Mouse (Mus musculus): Measurements from ENCODE around the gene Asf1b. TPM values are rescaled to one million over a fixed set of nuclear protein-coding genes. Genes with fewer than 3 reads are reported as not detected.

Asf1b gene
- polyA plus RNA-seq, 1 experiment from 2014 or later, result 8.0 TPM

GRCm38 (mm10) chr8:83934222-83934621, 21.1 kb upstream of the Asf1b start:
- WGBS, result 88% methylated on average over 5 of the region's 5 CpGs
- Histone ChIP-seq H3K36me3 (replicated peaks) (peaks cover 89% of the 10 kb centered on the region), H3K27ac (no peak overlapping the region), H3K4me3 (no peak overlapping the region), H3K9ac (no peak overlapping the region), H3K4me1 (no peaks in the 10 kb centered on the region), H3K27me3 (replicated peaks) (no peaks in the 10 kb centered on the region), H3K4me2 (no peak overlapping the region), H3K9me3 (no peaks in the 10 kb centered on the region)
- ATAC-seq (replicated peaks), result no peak

GRCm38 (mm10) chr8:83934994-83935393, 20.3 kb upstream of the Asf1b start:
- Histone ChIP-seq H3K4me3 (no peak overlapping the region), H3K4me2 (no peak overlapping the region), H3K4me1 (no peaks in the 10 kb centered on the region), H3K27ac (no peak overlapping the region), H3K9me3 (no peaks in the 10 kb centered on the region), H3K36me3 (replicated peaks) (peaks cover 83% of the 10 kb centered on the region), H3K9ac (no peak overlapping the region), H3K27me3 (replicated peaks) (no peaks in the 10 kb centered on the region)
- WGBS, result 82% methylated on average over 2 of the region's 2 CpGs
- ATAC-seq (replicated peaks), result no peak

GRCm38 (mm10) chr8:83935435-83935834, 19.9 kb upstream of the Asf1b start:
- Histone ChIP-seq H3K27ac (no peak overlapping the region), H3K36me3 (replicated peaks) (peaks cover 82% of the 10 kb centered on the region), H3K4me2 (no peak overlapping the region), H3K27me3 (replicated peaks) (no peaks in the 10 kb centered on the region), H3K4me1 (no peaks in the 10 kb centered on the region), H3K9me3 (no peaks in the 10 kb centered on the region), H3K9ac (no peak overlapping the region), H3K4me3 (no peak overlapping the region)
- no peak for ATAC-seq (replicated peaks)
- WGBS, result 93% methylated on average over 8 of the region's 8 CpGs

DNA sequence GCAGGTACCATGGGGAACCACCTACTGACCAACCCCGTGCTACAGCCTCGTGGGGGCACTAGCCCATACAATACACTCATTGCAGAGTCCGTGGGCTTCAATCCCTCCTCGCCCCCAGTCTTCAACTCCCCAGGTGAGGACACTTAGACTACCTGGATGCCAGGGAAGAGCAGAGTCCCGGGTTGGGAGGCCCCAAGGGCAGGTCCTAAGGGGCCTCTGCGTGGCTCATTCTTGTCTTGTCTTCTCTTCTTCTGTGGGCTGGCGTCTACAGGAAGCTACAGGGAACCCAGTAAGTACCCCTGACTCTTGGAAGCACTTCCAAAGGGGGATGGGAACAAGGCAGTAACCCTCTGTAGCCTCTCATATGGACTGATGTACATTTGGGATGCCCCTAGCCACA, 17.7 kb upstream of the Asf1b start:
- Histone ChIP-seq H3K27me3 (replicated peaks) (no peaks in the 10 kb centered on the region), H3K4me2 (no peak overlapping the region)

GRCm38 (mm10) chr8:83938330-83938729, 17.0 kb upstream of the Asf1b start:
- no peak overlapping the region for H3K27ac ChIP-seq
- no peak for ATAC-seq (replicated peaks)
- H3K36me3 ChIP-seq (replicated peaks), result peaks cover 54% of the 10 kb centered on the region
- no peaks in the 10 kb centered on the region for H3K9me3 ChIP-seq
- WGBS, result 94% methylated on average over 15 of the region's 15 CpGs
- H3K4me2 ChIP-seq, result no peak overlapping the region
- no peak overlapping the region for H3K9ac ChIP-seq
- no peak overlapping the region for H3K4me3 ChIP-seq
- no peaks in the 10 kb centered on the region for H3K4me1 ChIP-seq
- no peaks in the 10 kb centered on the region for H3K27me3 ChIP-seq (replicated peaks)

More for the DNA sequence above, 17.7 kb upstream of the Asf1b start:
- Histone ChIP-seq H3K27ac (no peak overlapping the region), H3K9ac (no peak overlapping the region), H3K36me3 (replicated peaks) (peaks cover 61% of the 10 kb centered on the region), H3K9me3 (no peaks in the 10 kb centered on the region), H3K4me3 (no peak overlapping the region), H3K4me1 (no peaks in the 10 kb centered on the region)
- no peak for ATAC-seq (replicated peaks)
- 90% methylated on average over 7 of the region's 7 CpGs for WGBS

DNA sequence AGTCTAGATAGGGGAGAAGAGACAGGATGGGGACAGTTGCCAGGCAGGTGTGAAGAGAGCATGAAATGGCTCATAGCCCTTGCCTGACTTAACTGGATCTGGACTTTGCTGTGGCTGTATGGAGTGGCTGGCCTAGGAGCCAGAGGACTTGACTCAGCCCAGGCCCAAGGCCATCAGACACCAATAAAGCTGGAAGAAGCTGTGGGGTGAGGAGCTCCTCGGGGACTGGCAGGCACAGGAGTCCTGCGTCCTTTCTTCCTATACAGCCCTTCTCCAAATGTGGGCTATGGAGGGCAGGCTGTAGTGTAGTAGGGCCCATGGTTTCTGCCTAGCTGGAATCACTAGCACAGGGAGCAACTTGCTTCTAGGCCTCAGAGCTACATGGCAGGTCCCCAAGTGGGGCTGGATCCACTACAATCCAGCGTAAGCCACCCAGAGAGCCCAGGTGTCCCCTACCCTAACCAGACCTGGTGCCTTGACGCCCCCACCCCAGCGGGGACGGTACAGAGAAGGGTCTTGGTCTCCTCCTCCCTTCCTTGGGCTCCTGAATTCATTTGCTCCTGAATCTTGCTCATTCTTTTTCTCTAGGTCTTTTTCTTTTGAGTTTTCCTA, 14.1 kb upstream of the Asf1b start:
- Histone ChIP-seq H3K9me3 (no peaks in the 10 kb centered on the region), H3K9ac (no peak overlapping the region), H3K4me2 (no peak overlapping the region), H3K36me3 (replicated peaks) (peaks cover 32% of the 10 kb centered on the region), H3K27me3 (replicated peaks) (no peaks in the 10 kb centered on the region), H3K27ac (no peak overlapping the region), H3K4me3 (no peak overlapping the region), H3K4me1 (no peaks in the 10 kb centered on the region)
- WGBS, result 81% methylated on average over 6 of the region's 6 CpGs
- no peak for ATAC-seq (replicated peaks)

- Histone ChIP-seq H3K4me3 (no peak overlapping the region), H3K36me3 (replicated peaks) (peaks cover 19% of the 10 kb centered on the region; the same call in 1 of the 2 replicates), H3K9ac (no peak overlapping the region), H3K27me3 (replicated peaks) (no peaks in the 10 kb centered on the region), H3K9me3 (no peaks in the 10 kb centered on the region), H3K4me1 (no peaks in the 10 kb centered on the region), H3K4me2 (no peak overlapping the region), H3K27ac (no peak overlapping the region)
- no peak for ATAC-seq (replicated peaks)
- WGBS, result 83% methylated on average over 1 of the region's 1 CpGs
Observed at GRCm38 (mm10) chr8:83942446-83942845, 12.9 kb upstream of the Asf1b start.

DNA sequence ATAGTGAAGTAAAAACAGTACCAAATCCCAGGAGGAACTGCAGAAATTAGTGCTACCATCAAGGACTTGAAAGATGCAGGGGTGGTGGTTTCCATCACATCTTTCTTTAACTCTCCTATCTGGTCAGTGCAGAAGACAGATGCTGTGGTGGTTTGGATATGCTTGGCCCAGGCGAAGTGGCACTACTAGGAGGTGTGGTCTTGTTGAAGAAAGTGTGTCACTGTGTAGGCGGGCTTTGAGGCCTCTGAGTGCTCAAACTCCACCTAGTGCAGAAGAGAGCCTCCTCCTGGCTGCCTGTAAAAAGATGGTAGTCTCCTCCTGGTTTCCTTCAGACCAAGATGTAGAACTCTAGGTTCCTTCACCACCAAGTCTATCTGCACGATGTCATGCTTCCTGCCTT, 9.8 kb upstream of the Asf1b start:
- Histone ChIP-seq H3K27me3 (replicated peaks) (no peaks in the 10 kb centered on the region), H3K36me3 (replicated peaks) (no peaks in the 10 kb centered on the region), H3K4me3 (no peak overlapping the region), H3K9ac (no peak overlapping the region), H3K9me3 (no peaks in the 10 kb centered on the region), H3K4me1 (no peaks in the 10 kb centered on the region), H3K27ac (no peak overlapping the region), H3K4me2 (no peak overlapping the region)
- 71% methylated on average over 3 of the region's 3 CpGs for WGBS
- no peak for ATAC-seq (replicated peaks)

- peak overlapping the region; percentile 86 for H3K4me2 ChIP-seq
- H3K4me3 ChIP-seq, result peak overlapping the region; percentile 51
- peak overlapping the region; percentile 78 for H3K27ac ChIP-seq
- peaks cover 15% of the 10 kb centered on the region for H3K4me1 ChIP-seq
- H3K9me3 ChIP-seq, result no peaks in the 10 kb centered on the region
- H3K9ac ChIP-seq, result peak overlapping the region; percentile 57
- no peaks in the 10 kb centered on the region for H3K27me3 ChIP-seq (replicated peaks)
- ATAC-seq (replicated peaks), result no peak
- H3K36me3 ChIP-seq (replicated peaks), result no peaks in the 10 kb centered on the region
- WGBS, result 0% methylated on average over 14 of the region's 14 CpGs
Observed at GRCm38 (mm10) chr8:83954749-83955105, 580 bp upstream of the Asf1b start.

DNA sequence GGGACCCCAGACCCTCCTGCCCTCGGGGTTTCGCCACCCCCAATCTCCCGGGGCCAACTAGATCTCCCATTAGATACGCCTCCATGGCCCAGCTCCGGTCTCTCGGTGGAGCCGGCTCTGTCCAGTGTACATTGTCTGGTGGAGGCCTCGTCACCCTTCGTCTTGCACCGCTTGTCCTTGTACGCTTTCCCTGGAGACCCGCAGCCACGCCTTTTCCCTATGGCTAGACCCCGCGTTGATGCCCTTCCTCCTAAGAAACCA, 581 bp downstream of the Asf1b start:
- peak overlapping the region; percentile 86 for H3K4me2 ChIP-seq
- H3K36me3 ChIP-seq (replicated peaks), result no peaks in the 10 kb centered on the region
- peaks cover 15% of the 10 kb centered on the region for H3K4me1 ChIP-seq
- WGBS, result 2% methylated on average over 15 of the region's 15 CpGs
- H3K9me3 ChIP-seq, result no peaks in the 10 kb centered on the region
- H3K27me3 ChIP-seq (replicated peaks), result no peaks in the 10 kb centered on the region
- no peak overlapping the region for H3K9ac ChIP-seq
- H3K4me3 ChIP-seq, result peak overlapping the region; percentile 51
- ATAC-seq (replicated peaks), result no peak
- no peak overlapping the region for H3K27ac ChIP-seq

GRCm38 (mm10) chr8:83956789-83957188, 1.5 kb downstream of the Asf1b start:
- no peaks in the 10 kb centered on the region for H3K9me3 ChIP-seq
- ATAC-seq (replicated peaks), result no peak
- peak overlapping the region; percentile 86; the same call in 1 of the 2 replicates for H3K4me2 ChIP-seq
- 6% methylated on average over 1 of the region's 1 CpGs for WGBS
- no peak overlapping the region for H3K27ac ChIP-seq
- no peaks in the 10 kb centered on the region for H3K27me3 ChIP-seq (replicated peaks)
- peaks cover 15% of the 10 kb centered on the region for H3K4me1 ChIP-seq
- no peaks in the 10 kb centered on the region for H3K36me3 ChIP-seq (replicated peaks)
- H3K4me3 ChIP-seq, result no peak overlapping the region
- no peak overlapping the region for H3K9ac ChIP-seq

DNA sequence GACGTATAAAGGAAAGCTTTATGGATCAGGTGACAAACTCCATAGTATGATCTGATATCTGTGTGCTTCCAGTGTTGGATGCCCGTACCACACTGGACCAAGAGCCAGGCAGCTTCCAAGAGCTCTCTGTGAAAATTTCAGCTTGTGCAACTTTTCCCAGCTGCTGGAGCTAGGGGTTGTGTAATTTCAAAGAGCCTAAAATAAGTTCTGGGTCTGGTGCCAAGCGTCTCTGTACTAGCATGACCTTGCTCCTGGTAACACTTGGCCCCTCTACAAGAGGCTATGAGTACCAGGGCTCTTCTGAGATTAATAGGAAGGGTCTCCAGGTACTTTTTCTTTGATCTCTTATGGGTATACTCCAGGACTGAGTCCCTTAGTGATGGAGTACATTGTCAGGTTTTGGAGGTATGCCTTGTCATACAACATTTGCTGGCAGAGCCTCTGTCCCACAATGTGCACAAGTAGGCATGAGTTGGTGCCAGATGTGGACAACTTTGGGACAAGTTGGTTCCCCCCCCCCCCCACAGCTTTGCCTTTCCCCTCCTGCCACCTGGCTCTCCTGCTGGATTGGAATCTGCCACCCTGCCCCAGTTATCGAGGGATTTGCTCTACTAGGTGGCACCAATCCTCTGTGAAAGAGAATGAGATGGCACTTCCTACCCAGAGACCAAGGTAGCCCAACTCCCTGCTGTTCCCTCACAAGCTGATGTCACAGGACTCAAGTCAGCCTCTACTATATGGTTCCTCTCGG, 8.9 kb downstream of the Asf1b start:
- 91% methylated on average over 5 of the region's 5 CpGs for WGBS

GRCm38 (mm10) chr8:83967701-83968100, 12.4 kb downstream of the Asf1b start:
- no peak overlapping the region for H3K9ac ChIP-seq
- no peaks in the 10 kb centered on the region for H3K36me3 ChIP-seq (replicated peaks)
- no peaks in the 10 kb centered on the region for H3K9me3 ChIP-seq
- peaks cover 6% of the 10 kb centered on the region for H3K4me1 ChIP-seq
- WGBS, result 95% methylated on average over 7 of the region's 7 CpGs
- no peak overlapping the region for H3K4me3 ChIP-seq
- H3K27ac ChIP-seq, result no peak overlapping the region
- H3K4me2 ChIP-seq, result no peak overlapping the region
- ATAC-seq (replicated peaks), result no peak
- no peaks in the 10 kb centered on the region for H3K27me3 ChIP-seq (replicated peaks)

More for the DNA sequence above, 8.9 kb downstream of the Asf1b start:
- Histone ChIP-seq H3K27ac (no peak overlapping the region), H3K36me3 (replicated peaks) (no peaks in the 10 kb centered on the region), H3K9me3 (no peaks in the 10 kb centered on the region), H3K27me3 (replicated peaks) (no peaks in the 10 kb centered on the region), H3K9ac (no peak overlapping the region), H3K4me1 (no peaks in the 10 kb centered on the region), H3K4me3 (no peak overlapping the region), H3K4me2 (no peak overlapping the region)
- ATAC-seq (replicated peaks), result no peak

Measured in midbrain, embryonic 15.5 days (tissue).